Mouse (Mus musculus) urinary bladder, postnatal 36 days (tissue): Measurements from ENCODE around the gene Ptprq.

ENCODE experiments used
- DNase-seq, 2 experiments: peaks; one replicate each; pipeline ENCODE4 v3.0.0; 2022; ENCODE audit warnings: low spot score in 2 of 2, mixed read lengths in 1 of 2

Gene Ptprq

DNA sequence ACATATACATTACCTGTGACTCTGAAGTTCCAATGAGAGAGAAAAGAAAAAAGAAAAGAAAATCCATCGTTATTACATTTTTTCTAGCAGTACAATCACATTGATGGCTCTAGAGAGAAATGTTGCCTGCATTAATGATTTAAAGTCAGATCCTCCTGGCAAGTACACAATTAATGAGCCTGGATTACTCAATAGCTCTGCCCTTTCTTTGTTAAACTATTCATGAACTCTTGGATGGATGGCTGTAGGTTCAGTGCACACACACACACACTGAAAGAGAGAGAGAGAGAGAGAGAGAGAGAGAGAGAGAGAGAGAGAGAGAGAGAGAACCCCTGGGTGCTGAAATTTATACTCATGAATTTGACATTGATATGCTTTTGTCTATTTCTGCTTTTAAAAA, at the start of gene Ptprq:
TSS of gene Ptprq (minus strand) at position 246 of the 400 bp plus-strand sequence.
- no peak for DNase-seq

DNA sequence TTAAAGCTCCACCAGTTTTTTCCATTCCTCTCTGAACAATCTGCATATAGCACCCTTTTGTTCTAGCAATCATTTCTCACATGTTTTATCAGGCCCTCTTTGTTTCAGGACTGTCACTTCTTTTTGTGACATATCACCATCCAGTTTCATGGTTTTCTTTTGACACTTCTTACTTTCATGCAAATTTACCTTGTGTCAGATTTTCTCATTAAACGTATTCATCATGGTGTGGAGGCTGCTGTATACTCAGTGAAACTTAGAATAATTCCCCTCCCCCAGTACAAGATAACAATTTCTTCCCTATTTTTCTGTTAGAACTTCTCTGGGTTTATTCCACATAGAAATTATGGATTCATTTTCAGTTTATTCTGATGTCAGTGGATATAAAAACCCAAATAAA, 39.8 kb upstream of the Ptprq start:
- DNase-seq: no peak

DNA sequence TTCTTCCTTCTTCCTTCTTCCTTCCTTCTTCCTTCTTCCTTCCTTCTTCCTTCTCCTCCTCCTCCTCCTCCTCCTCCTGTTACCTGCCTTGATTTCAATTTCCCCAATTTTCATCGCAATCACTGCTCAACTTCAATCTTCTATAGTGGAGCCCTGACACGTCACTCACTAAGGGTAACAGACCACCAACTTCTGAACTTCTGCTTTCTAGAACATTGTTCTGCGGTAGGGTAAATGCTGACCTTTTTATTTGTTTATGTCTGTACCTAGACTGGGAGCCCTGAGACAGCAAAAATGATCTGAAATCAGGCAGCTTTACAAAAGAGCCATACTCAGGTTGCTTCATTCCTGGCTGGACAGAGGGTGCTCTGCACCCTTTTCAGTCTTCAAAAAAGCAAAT, 33.6 kb upstream of the Ptprq start:
- no peak for DNase-seq

DNA sequence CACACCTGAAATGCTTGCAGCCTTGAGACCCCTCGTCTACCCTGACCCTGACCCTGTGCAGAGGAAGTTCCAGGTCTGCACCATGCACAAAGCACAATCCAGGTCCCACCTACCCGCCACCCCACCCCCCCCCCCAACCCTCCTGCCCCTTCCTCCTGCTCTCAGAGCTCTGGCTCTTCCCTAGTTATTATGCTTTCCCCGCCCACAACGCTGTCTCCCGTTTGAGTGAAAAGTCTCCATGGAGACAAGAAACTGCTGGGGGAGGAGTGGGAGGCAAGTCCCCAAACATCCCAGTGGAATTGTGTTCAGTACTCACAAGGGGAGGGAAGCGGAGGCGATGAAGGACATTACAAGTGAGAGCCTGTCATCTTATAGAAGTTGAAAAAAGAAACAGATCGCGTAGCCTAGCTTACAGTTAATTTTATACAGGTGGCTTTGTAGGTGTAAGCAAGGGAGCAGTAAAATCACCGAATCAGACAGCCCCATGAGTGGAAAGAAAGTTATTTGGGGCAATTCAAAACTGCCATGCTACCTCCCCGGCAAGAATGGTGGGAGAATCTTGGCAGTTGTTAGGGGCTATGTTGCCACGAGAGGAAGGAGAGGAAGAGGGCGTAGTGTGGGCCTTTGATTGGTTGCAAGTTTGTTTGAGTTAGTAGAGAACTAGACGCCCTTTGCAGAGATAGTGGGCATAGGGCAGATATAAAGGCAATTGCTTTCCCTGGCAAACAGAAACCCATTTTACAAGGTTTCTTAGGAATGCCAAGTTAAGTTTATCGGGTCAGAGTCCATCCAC, 32.7 kb upstream of the Ptprq start:
- no peak for DNase-seq

DNA sequence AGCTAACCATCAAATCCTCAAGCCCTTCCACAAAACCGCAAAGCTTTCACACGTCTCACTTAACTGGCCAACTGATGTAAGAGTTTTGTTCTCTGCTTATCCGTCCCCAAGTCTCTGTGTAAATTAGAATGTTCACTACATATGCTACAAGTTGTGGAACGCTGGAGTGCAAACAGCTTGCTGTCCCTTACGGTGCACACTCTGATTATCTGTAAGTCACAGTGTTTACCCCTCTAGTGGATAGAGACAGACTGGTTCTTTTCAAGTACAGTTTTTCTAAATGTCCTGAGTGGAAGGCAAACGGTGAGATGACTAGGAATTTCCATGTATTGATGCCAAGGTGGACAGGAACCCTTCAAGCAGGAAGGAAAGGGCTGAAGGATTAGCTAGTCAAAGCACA, 32.1 kb upstream of the Ptprq start:
- no peak for DNase-seq

DNA sequence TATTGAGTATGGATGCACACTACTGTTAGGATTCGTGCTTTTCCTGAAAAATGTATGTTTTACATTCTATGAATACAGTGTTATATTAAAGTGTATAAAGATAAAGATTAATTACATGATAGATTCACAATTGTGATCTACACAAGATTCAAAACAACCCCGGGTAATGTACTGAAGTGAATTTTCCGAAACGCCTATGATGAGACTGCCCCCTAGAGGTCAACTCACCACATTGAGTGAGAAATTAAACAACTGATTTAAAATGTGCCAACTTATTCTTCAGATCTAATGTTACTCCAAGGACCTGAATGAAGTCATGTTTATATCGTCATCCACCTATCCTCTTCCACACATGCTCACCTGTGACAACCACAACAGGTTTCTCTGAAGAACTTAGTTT, 27.7 kb upstream of the Ptprq start:
- no peak for DNase-seq

DNA sequence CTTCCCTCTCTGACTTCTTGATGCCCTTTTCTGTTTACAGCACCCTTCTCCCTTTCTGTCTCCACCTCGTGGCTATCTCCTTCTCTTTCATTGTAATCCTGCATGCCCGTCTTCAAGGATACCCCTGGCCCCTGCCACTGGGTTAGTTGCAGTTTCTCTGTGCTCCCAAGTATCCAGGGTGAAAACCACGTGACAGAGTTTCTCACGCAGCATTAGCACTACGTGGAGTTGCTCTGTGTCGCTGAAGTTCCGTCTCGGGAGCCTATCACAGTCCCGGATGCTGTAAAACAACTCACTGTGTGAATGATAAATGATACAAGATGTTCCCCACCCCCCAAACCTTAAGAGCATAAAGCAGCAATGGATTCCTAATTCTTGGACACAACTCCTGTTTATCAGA, 26.9 kb upstream of the Ptprq start:
- no peak for DNase-seq

DNA sequence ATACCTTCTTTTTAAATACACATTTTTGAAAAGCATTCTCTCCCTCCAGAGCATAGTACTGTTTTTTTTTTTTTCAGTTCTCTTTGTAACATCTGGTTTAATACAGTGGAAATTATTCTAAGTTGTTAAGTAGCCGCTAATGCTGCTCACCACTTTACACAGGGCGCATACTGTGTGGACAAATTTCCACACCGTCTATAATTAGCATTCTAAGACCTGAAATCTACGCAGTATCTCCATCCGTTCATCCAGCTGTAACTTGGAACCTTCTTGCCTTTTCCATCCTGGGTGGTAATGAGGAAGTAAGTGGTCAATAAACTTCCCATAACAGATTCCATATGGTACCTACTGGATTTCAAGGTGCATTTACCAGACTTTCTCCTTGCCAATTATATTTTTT, 20.0 kb upstream of the Ptprq start:
- no peak for DNase-seq

DNA sequence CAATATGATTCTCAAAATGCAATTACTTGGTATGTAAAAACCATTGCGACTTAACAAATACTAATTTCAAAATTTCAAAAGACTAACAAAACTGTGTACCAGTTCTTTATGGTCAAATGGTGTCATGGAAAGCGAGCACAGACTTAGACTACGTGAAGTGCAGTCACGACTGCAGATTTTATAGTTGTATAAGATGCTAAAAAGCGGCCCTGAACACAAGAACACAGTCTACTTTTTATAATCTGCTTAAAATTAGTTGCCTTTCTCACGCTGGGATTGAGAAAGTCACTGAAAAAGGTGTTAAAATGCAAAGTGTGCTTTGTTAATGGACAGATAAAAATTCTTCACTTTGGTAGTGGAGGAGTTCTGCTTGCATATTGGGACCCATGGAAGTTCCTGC, 17.9 kb upstream of the Ptprq start:
- no peak for DNase-seq

DNA sequence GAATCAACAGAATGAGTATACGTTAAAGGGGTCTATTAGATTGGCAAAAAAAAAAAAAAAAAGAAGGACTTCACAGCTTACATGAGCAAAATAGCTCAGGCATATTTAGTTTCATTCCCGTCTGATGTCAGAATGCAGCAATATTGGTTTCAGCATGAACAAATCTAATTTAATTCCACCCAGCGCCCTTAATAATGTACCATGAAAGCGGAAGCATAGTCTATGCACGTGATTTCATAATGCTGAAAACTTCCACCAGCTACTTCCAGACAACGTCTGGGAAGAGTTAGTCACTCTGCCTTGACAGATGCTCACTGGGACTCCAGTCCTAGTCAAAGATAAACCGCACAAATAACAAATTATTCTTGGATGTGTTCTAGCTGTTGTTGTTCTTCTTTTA, 15.6 kb upstream of the Ptprq start:
- DNase-seq: no peak

DNA sequence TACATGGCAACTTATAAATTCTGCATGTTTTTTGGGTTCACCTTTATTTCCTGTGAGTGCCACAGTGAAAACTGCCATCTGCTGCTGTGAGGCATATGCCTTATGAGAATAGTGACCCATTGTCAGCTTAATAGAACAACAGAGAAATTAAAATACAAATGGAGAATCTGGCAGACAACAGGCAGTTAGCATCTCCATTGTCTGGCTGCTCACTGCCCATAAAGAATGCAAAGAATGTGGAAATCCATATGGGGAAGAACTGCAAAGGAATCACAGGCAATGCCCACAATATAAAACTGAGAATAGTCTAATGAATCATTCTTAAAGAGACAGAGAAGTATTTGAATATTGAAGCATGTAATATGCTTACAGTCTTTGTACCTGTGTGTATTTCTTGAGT, 14.5 kb upstream of the Ptprq start:
- DNase-seq: no peak

DNA sequence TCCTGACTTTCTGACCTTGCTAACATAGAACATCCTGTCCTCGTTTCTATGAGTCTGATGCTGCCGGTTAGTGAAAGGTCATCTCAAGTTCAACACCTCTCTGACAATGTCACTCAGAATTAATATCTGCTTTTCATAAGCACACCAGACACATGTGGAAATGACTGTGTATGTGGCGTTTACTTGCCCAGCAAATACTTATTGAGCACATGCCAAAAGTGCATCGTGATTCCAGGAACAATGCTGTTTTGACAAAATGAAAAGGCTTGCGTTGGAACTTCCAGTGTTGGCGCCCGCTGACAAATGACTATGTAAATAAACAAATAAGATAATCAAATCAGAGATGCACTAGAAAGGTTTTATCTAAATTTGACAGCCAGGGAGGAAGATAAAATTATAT, 5.8 kb upstream of the Ptprq start:
- no peak for DNase-seq

DNA sequence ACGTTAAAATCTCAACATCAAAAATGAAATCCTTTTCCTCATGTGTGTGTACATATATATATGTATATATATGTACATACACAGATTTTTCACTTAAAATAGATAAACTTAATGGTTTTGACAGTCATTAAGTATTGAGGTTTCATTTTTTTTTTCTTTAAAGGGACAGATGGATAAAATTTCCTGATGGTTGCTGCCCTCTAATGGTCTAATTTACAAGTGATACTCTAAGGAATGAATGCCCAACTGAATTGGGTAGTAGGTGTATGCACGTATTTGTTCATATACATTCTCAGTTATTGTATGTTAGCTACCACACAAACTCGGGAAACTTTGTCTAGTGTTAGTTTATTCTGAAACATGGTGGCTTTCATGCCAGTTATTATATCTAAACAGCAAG, 15.4 kb downstream of the Ptprq start:
- DNase-seq: no peak

DNA sequence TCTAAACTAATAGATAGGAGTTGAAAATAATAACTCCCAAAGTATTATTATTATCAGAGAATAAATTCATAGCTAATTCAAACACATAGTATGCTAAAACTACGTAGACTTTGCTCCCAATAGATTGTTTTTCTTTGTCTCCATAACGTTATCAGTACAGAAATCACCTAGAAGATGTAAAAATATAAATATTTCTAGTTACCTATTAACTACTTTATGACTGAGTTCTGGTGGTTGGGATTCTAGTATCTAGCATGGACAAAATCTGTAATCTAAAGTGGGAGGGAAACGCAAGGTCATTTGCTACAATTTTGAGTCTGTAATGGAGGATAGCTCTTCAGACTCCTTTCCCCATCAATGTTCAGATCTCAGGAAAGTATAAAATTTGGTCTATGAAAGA, 18.9 kb downstream of the Ptprq start:
- DNase-seq: no peak

DNA sequence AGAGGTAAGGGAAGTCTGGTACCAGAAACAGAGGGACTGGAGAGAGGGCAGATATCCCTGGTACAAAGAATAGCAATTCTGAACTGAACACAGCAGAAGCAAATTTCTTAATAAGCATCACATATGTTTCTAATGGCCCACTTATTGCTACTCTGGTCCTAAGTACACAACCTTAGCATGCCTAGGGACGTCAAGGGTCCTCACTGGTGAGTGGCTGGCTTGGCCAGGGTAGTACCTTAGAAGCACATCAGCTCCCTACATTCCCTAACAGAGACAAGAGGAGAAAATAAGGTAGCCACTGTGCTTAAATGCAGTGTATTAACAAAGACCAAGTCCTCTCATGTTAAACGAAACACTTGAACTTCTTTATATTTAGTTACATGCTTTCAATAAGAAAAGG, 21.1 kb downstream of the Ptprq start:
- no peak for DNase-seq

DNA sequence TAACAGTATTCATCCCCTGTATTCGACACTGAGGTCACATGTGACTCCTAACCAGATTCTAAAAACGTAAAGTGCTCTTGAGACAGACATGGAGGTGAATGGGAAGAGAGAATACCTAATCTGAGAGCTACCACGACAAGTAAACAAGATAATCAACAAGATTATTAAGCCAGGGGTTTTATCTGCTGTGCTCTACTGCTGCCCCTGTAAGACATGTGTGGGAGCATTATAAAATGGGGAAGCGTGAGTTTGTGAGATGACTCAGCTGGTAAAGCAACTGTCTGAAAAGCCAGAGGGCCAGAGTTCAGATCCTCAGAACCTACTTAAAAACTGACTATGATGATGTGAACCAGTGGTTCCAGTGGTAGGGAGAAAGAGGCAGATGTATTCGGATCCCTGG, 22.7 kb downstream of the Ptprq start:
- no peak for DNase-seq

DNA sequence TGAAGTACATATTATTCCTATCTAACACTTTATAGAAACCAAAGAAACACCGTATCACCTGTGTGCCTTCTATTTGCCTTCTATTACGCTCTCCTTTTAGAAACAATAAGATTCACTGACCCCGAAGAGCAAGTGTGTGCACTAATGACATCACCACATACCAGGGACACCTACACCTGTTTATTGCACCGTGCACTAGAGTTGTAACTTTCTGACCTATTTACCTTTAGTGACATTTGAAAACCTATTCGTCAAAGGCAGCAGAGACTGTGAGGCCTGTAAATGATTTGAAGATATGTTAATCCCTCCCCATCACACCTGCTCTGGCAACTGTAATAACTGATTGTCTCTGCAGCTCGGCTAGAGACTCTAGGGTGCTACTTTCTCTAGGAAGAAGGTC, 32.5 kb downstream of the Ptprq start:
- DNase-seq: no peak

DNA sequence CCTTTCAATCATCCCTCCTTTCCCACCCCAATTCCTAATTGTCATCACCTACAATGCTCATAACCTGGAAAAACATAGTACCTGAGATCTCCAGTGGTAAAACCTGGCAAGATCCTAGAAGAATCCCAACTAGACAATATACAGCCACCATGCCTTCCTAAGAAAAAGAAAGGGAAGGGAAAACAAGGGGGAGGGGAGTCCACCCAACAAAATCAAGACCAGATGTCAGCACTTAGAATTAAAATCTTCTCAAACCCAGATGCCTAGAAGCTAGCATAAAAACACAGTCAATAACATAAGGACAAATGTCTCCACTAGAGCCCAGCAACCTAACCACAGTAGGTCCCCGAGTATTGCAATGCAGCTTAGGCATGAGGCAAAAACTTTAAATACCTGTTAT, 43.9 kb downstream of the Ptprq start:
- no peak for DNase-seq

DNA sequence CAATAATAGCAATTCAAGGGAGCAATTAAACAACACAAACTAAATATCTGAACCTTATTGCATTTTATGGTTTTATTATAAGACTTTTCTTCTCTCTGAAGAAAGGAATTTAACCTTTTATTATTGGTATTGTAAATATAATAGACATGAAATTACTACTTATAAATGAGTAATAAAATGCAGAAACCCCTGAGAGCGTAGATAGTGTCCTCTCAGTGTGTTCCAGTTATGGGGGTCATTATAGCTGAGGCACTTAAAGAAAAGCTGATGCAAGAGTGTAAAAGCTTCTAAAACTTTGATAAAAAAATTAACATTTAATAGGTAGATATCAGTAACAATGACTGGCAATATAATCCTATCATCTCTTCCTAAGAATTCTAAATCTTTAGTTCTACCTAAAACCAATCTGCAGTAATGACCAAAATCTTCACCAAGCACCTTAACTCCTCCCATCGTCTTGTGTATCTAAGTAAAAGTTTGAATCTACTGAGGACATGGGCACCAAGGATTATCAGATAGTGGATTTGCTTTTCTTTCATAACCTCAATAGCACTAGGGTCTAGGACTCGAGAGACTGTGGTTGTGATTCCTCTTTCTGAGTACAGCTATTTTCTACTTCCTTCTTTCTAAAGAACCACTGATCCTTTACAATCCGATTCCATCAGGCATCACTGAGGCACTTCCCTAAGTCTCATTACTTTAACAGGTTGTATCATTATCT, 51.3 kb downstream of the Ptprq start:
- DNase-seq: no peak

DNA sequence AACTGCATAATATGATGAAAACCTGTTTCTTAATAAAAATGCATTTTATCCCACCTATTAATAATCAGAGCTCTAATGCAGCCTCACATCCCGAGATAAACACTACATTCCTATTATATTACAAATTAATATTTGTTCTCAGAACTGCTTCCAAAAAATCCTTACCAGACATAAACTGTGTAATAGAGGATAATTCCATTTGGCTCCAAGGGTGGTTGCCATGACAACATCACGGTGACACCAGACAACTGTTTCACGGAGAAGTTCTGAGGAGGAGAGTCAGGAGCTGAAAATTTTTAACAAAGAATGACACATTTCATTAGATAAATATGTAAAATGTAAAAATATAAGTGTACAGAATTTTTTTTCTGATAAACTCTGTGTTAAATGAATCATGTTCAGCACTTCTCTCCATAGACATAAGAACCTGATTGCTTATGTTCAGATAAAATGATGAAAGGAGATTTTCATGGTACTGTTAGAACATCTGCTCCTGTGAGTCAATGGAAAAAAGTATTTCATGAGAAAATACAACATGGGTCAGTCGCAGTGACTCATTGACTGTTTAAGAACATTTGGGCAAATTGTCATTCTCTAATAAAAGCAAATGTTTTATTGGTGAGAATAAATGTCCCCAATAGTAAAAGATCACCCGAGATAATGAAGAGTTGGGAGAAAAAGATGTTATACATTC, 57.3 kb downstream of the Ptprq start:
- DNase-seq: peak; percentile 4 to 10

DNA sequence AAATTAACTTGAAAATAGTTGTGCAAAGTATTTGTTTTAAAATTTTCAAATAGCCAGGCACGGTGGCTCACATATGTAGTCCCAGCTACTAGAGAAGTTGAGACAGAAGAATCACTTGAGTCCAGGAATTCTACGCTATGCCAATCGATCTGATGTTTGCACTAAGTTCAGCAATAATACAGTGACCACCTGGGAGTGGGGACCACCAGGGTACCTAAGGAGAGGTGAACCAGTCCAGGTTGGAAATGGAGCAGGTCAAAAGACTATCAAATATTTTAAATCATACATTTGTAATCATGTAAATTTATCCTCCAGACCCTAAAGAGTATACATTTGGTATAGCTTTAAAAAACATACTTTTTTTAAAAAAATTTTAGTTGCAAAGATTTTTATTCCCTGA, 57.9 kb downstream of the Ptprq start:
- DNase-seq: no peak

DNA sequence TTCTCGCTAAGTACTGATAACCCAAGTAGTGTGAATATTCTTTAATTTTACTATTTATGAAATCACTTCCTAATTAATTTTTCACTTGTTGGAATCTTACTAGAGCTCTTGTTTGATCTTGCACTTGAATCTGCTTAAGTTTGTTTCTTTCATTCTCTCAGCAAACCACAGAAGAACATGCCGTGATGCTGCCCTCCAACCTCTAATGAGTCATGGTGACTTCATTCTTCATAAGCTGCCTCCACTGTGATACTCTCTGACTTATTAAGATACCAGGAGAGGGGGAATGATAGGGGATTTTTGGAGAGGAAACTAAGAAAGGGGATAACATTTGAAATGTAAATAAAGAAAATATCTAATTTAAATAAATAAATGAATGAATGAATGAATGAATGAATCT, 60.7 kb downstream of the Ptprq start:
- no peak for DNase-seq

DNA sequence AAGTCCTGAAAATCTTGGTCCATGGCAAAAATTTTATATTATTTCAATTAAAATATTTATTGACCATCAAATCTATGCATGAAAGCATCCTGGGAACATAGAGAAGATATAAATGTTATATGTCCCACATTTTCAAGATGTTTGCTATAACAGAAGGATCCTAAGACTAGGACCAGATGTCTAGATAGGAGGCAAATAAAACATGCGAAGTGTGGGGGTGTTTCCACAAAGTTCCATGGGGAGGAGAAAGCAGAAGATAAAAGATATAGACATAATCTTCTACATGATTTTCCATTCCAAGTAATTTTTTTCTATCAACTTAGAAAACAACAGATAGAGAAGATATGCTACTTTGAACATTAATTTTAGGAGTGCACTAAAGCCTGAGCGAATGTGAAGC, 70.2 kb downstream of the Ptprq start:
- DNase-seq: no peak
